Mouse (Mus musculus): ENCODE measurements around the gene Fgfr2. TPM values are rescaled to one million over a fixed set of nuclear protein-coding genes. Genes with fewer than 3 reads are reported as not detected.

Gene Fgfr2
- polyA plus RNA-seq, 1 experiment from 2014 or later = 47.9 TPM

- Histone ChIP-seq H3K4me1 (peaks cover 95% of the 10 kb centered on the region), H3K9me3 (replicated peaks) (no peaks in the 10 kb centered on the region), H3K4me2 (no peak overlapping the region), H3K27ac (no peak overlapping the region), H3K9ac (no peak overlapping the region), H3K27me3 (no peaks in the 10 kb centered on the region), H3K4me3 (no peak overlapping the region), H3K36me3 (ENCODE audit: poor library complexity, severe bottlenecking) (no peaks in the 10 kb centered on the region)
- no peak for ATAC-seq
Observed at GRCm38 (mm10) chr7:133116542-133116941, 6.6 kb downstream of the Fgfr2 start.

- WGBS = 19% methylated on average over 15 of the region's 15 CpGs
- no peak overlapping the region for H3K9ac ChIP-seq
- no peaks in the 10 kb centered on the region for H3K9me3 ChIP-seq (replicated peaks)
Observed at GRCm38 (mm10) chr7:133115886-133116285, 7.3 kb downstream of the Fgfr2 start.

GRCm38 (mm10) chr7:133114847-133115470 lies 8.2 kb downstream of the Fgfr2 start:
- Histone ChIP-seq H3K9ac (no peak overlapping the region), H3K4me2 (peak overlapping the region; percentile 45), H3K27ac (peak overlapping the region; percentile 8; the same call in 1 of the 2 replicates), H3K9me3 (replicated peaks) (no peaks in the 10 kb centered on the region), H3K36me3 (ENCODE audit: poor library complexity, severe bottlenecking) (no peaks in the 10 kb centered on the region), H3K4me1 (peaks cover 90% of the 10 kb centered on the region), H3K4me3 (no peak overlapping the region), H3K27me3 (no peaks in the 10 kb centered on the region)
- WGBS = 19% methylated on average over 20 of the region's 20 CpGs
- ATAC-seq = no peak

More at GRCm38 (mm10) chr7:133115886-133116285, 7.3 kb downstream of the Fgfr2 start:
- Histone ChIP-seq H3K4me1 (peaks cover 97% of the 10 kb centered on the region), H3K4me2 (peak overlapping the region; percentile 45), H3K4me3 (no peak overlapping the region), H3K27ac (no peak overlapping the region), H3K27me3 (no peaks in the 10 kb centered on the region), H3K36me3 (ENCODE audit: poor library complexity, severe bottlenecking) (no peaks in the 10 kb centered on the region)
- ATAC-seq = no peak

- 0 out of 2 replicates have a peak overlapping the region, but pooled peaks have one; percentile 44 for H3K27ac ChIP-seq
- peaks cover 74% of the 10 kb centered on the region for H3K4me1 ChIP-seq
- no peaks in the 10 kb centered on the region for H3K27me3 ChIP-seq
- H3K4me2 ChIP-seq = peak overlapping the region; percentile 4; the same call in 1 of the 2 replicates
- H3K9me3 ChIP-seq (replicated peaks) = no peaks in the 10 kb centered on the region
- no peak overlapping the region for H3K9ac ChIP-seq
- no peak for ATAC-seq
- H3K36me3 ChIP-seq (ENCODE audit: poor library complexity, severe bottlenecking) = no peaks in the 10 kb centered on the region
- no peak overlapping the region for H3K4me3 ChIP-seq
- 62% methylated on average over 8 of the region's 8 CpGs for WGBS
Observed at GRCm38 (mm10) chr7:133113185-133113895, 9.8 kb downstream of the Fgfr2 start.

- Histone ChIP-seq H3K27me3 (no peaks in the 10 kb centered on the region), H3K4me2 (peak overlapping the region; percentile 4; the same call in 1 of the 2 replicates), H3K9me3 (replicated peaks) (no peaks in the 10 kb centered on the region), H3K4me3 (no peak overlapping the region), H3K36me3 (ENCODE audit: poor library complexity, severe bottlenecking) (no peaks in the 10 kb centered on the region), H3K9ac (no peak overlapping the region), H3K4me1 (peaks cover 66% of the 10 kb centered on the region), H3K27ac (peak overlapping the region; percentile 44)
- 4% methylated on average over 6 of the region's 6 CpGs for WGBS
- 0 out of 2 replicates have a peak, but pooled peaks have one; percentile 8 for ATAC-seq
Observed at GRCm38 (mm10) chr7:133112351-133112831, 10.8 kb downstream of the Fgfr2 start.

GRCm38 (mm10) chr7:133109442-133109841 lies 13.7 kb downstream of the Fgfr2 start:
- no peak overlapping the region for H3K4me3 ChIP-seq
- H3K27ac ChIP-seq = no peak overlapping the region
- no peaks in the 10 kb centered on the region for H3K27me3 ChIP-seq
- H3K4me2 ChIP-seq = no peak overlapping the region
- no peak for ATAC-seq
- no peaks in the 10 kb centered on the region for H3K36me3 ChIP-seq (ENCODE audit: poor library complexity, severe bottlenecking)
- no peak overlapping the region for H3K9ac ChIP-seq
- H3K4me1 ChIP-seq = peaks cover 36% of the 10 kb centered on the region
- WGBS = 96% methylated on average over 4 of the region's 4 CpGs
- no peaks in the 10 kb centered on the region for H3K9me3 ChIP-seq (replicated peaks)

- H3K27me3 ChIP-seq = no peaks in the 10 kb centered on the region
- no peak overlapping the region for H3K4me3 ChIP-seq
- WGBS = 93% methylated on average over 2 of the region's 2 CpGs
- H3K9me3 ChIP-seq (replicated peaks) = no peaks in the 10 kb centered on the region
- no peak overlapping the region for H3K4me2 ChIP-seq
- no peak overlapping the region for H3K9ac ChIP-seq
- peaks cover 31% of the 10 kb centered on the region for H3K4me1 ChIP-seq
- ATAC-seq = no peak
- H3K36me3 ChIP-seq (ENCODE audit: poor library complexity, severe bottlenecking) = no peaks in the 10 kb centered on the region
- H3K27ac ChIP-seq = no peak overlapping the region
Observed at GRCm38 (mm10) chr7:133108695-133109094, 14.5 kb downstream of the Fgfr2 start.

- ATAC-seq = no peak
- Histone ChIP-seq H3K4me2 (no peak overlapping the region), H3K4me3 (no peak overlapping the region), H3K4me1 (peaks cover 37% of the 10 kb centered on the region), H3K9me3 (replicated peaks) (no peaks in the 10 kb centered on the region), H3K36me3 (ENCODE audit: poor library complexity, severe bottlenecking) (no peaks in the 10 kb centered on the region), H3K9ac (no peak overlapping the region), H3K27me3 (no peaks in the 10 kb centered on the region), H3K27ac (no peak overlapping the region)
- 73% methylated on average over 3 of the region's 3 CpGs for WGBS
Observed at GRCm38 (mm10) chr7:133102578-133102977, 20.6 kb downstream of the Fgfr2 start.

GRCm38 (mm10) chr7:133101070-133101469 lies 22.1 kb downstream of the Fgfr2 start:
- no peak overlapping the region for H3K4me3 ChIP-seq
- H3K27me3 ChIP-seq = no peaks in the 10 kb centered on the region
- no peak overlapping the region for H3K27ac ChIP-seq
- H3K9me3 ChIP-seq (replicated peaks) = no peaks in the 10 kb centered on the region
- peaks cover 42% of the 10 kb centered on the region for H3K4me1 ChIP-seq
- no peak for ATAC-seq
- H3K9ac ChIP-seq = no peak overlapping the region
- 73% methylated on average over 6 of the region's 6 CpGs for WGBS
- H3K4me2 ChIP-seq = no peak overlapping the region
- peaks cover under 1% of the 10 kb centered on the region; the same call in 1 of the 2 replicates for H3K36me3 ChIP-seq (ENCODE audit: poor library complexity, severe bottlenecking)

GRCm38 (mm10) chr7:133100178-133100577 lies 23.0 kb downstream of the Fgfr2 start:
- H3K4me1 ChIP-seq = peaks cover 42% of the 10 kb centered on the region

GRCm38 (mm10) chr7:133099266-133099665 lies 23.9 kb downstream of the Fgfr2 start:
- H3K4me1 ChIP-seq = peaks cover 43% of the 10 kb centered on the region
- H3K4me2 ChIP-seq = no peak overlapping the region
- no peak overlapping the region; the same call in 1 of the 2 replicates for H3K27ac ChIP-seq
- H3K4me3 ChIP-seq = no peak overlapping the region
- WGBS = 50% methylated on average over 4 of the region's 4 CpGs
- H3K9me3 ChIP-seq (replicated peaks) = no peaks in the 10 kb centered on the region
- ATAC-seq = no peak
- H3K9ac ChIP-seq = no peak overlapping the region
- no peaks in the 10 kb centered on the region for H3K27me3 ChIP-seq
- H3K36me3 ChIP-seq (ENCODE audit: poor library complexity, severe bottlenecking) = peaks cover 6% of the 10 kb centered on the region

More at GRCm38 (mm10) chr7:133100178-133100577, 23.0 kb downstream of the Fgfr2 start:
- Histone ChIP-seq H3K9ac (no peak overlapping the region), H3K9me3 (replicated peaks) (no peaks in the 10 kb centered on the region), H3K4me2 (no peak overlapping the region), H3K27ac (no peak overlapping the region; the same call in 1 of the 2 replicates), H3K36me3 (ENCODE audit: poor library complexity, severe bottlenecking) (peaks cover 6% of the 10 kb centered on the region), H3K27me3 (no peaks in the 10 kb centered on the region), H3K4me3 (no peak overlapping the region)
- ATAC-seq = no peak
- WGBS = 58% methylated on average over 6 of the region's 6 CpGs

- H3K9me3 ChIP-seq (replicated peaks) = no peaks in the 10 kb centered on the region
Observed at GRCm38 (mm10) chr7:133098118-133098793, 24.9 kb downstream of the Fgfr2 start.

More at GRCm38 (mm10) chr7:133098118-133098793, 24.9 kb downstream of the Fgfr2 start:
- 92% methylated on average over 12 of the region's 12 CpGs for WGBS
- Histone ChIP-seq H3K27me3 (no peaks in the 10 kb centered on the region), H3K4me3 (no peak overlapping the region), H3K4me1 (peaks cover 45% of the 10 kb centered on the region), H3K36me3 (ENCODE audit: poor library complexity, severe bottlenecking) (peaks cover 6% of the 10 kb centered on the region), H3K4me2 (no peak overlapping the region), H3K27ac (no peak overlapping the region), H3K9ac (no peak overlapping the region)
- no peak for ATAC-seq

Data from forebrain, embryonic 13.5 days (tissue).